Mouse (Mus musculus) E14TG2a.4 (cell line): ENCODE measurements at regions not wholly inside any gene's neighbourhood (a gene's known extent, or its start where the extent isn't known, plus 50 kb on each side); places are given as distances from the start of the nearest gene placed in this dataset.

ENCODE experiments used
- H3K27me3 ChIP-seq: 2 replicates; pipeline ENCODE4 v1.6.1; 2014; ENCODE audit warnings: low read length, control low read depth; ENCODE audit not compliant: insufficient read depth
- H3K36me3 ChIP-seq: 2 replicates; pipeline ENCODE4 v1.6.1; 2014; ENCODE audit warnings: low read length, control low read depth; ENCODE audit not compliant: insufficient read depth
- H3K4me1 ChIP-seq: replicated peaks from 2 replicates; pipeline ENCODE4 v1.6.1; 2014; ENCODE audit warnings: low read depth, low read length, control low read depth
- H3K4me3 ChIP-seq: replicated peaks from 2 replicates; pipeline ENCODE4 v1.5.1; 2014; ENCODE audit warnings: mild to moderate bottlenecking, low read length
- H3K9me3 ChIP-seq: 2 replicates; pipeline ENCODE4 v1.6.1; 2014; ENCODE audit warnings: low read length, control low read depth
- CTCF ChIP-seq: conservative IDR thresholded peaks from 2 replicates; pipeline ENCODE4 v1.5.1; 2014; ENCODE audit warnings: low read length
- NANOG ChIP-seq: IDR thresholded peaks from 2 replicates; pipeline ENCODE4 v1.6.1; 2014; ENCODE audit warnings: borderline replicate concordance, low read length, mixed read lengths
- POU5F1 ChIP-seq: IDR thresholded peaks from 2 replicates; pipeline ENCODE4 v1.6.1; 2014; ENCODE audit warnings: low read length, borderline replicate concordance

GRCm38 (mm10) chr2:116444163-116444562 lies 378.5 kb upstream of the Meis2 start:
- H3K4me3 ChIP-seq: no peak overlapping the region
- no peak for TF ChIP-seq NANOG
- TF ChIP-seq POU5F1: no peak
- no peak for TF ChIP-seq CTCF

DNA sequence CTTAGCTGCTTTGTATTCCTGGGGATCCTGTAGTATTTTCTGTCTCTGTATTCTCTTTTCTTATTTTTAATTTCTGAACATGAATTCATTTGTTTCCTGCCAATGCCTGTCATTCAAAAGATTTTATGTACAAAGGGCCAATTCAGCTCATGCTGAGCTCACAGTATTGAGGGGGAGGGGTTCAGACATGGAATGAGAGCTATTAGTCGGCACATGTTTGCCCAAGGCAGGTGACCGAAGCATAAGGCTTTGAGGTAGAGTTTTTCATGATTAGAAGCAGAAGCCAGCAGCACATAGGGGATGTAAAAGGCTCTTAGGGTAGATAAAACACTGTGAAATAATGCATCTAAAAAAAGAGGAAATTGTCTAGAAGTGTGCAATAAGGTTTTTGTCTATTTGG lies 374.6 kb upstream of the Meis2 start:
- Histone ChIP-seq H3K4me3 (no peak overlapping the region), H3K36me3 (no peaks in the 10 kb centered on the region), H3K4me1 (no peaks in the 10 kb centered on the region), H3K9me3 (no peaks in the 10 kb centered on the region), H3K27me3 (no peaks in the 10 kb centered on the region)
- TF ChIP-seq POU5F1 (no peak), NANOG (no peak), CTCF (no peak)

More at GRCm38 (mm10) chr2:116444163-116444562, 378.5 kb upstream of the Meis2 start:
- Histone ChIP-seq H3K27me3 (no peaks in the 10 kb centered on the region), H3K9me3 (no peaks in the 10 kb centered on the region), H3K36me3 (no peaks in the 10 kb centered on the region), H3K4me1 (no peaks in the 10 kb centered on the region)

DNA sequence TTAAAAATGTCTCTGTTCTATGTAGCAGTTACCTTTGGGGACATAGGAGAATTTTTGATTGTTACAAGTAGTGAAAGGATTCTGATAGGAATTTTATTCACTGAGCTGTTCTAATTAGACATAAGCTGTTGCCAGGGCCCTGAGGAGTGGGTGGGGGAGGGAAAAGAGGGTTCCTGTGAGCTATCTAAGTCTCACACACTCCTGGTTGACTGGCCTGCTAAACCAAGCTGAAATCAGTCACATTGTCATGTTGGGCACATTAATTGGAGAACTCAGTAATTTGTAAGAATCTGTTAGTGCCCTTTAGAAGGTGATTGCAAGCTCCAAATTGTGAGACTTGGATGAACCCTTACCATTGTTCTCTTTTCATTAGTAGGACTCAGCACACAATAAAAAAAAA lies 367.8 kb upstream of the Meis2 start:
- no peak for TF ChIP-seq NANOG
- no peaks in the 10 kb centered on the region; the same call in 1 of the 2 replicates for H3K9me3 ChIP-seq

DNA sequence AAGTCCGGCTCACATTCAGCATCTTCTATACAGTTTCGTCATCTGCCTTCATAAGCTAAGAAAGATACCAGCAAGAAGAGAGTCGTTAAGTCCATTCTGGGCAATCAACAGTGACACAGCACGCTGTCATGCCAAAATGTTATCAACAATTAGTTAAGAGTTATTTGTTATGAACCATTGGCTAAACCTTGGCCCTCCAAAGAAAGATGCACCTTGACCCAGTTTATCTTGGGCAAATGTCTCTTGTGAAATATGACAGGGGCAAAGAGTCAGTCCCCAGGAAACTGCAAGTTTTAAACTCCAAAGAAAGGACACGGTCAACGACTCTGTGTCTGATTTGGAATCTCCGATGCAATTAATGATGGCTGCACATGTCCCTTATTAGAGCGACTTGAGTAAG lies 358.5 kb upstream of the Meis2 start:
- no peak overlapping the region for H3K4me3 ChIP-seq
- no peak for TF ChIP-seq NANOG
- no peak for TF ChIP-seq CTCF
- no peak for TF ChIP-seq POU5F1
- no peaks in the 10 kb centered on the region for H3K9me3 ChIP-seq
- no peaks in the 10 kb centered on the region for H3K27me3 ChIP-seq
- H3K4me1 ChIP-seq: no peaks in the 10 kb centered on the region
- H3K36me3 ChIP-seq: no peaks in the 10 kb centered on the region

More for the DNA sequence above, 367.8 kb upstream of the Meis2 start:
- H3K36me3 ChIP-seq: no peaks in the 10 kb centered on the region
- H3K4me1 ChIP-seq: no peaks in the 10 kb centered on the region
- no peak overlapping the region for H3K4me3 ChIP-seq
- no peaks in the 10 kb centered on the region for H3K27me3 ChIP-seq

DNA sequence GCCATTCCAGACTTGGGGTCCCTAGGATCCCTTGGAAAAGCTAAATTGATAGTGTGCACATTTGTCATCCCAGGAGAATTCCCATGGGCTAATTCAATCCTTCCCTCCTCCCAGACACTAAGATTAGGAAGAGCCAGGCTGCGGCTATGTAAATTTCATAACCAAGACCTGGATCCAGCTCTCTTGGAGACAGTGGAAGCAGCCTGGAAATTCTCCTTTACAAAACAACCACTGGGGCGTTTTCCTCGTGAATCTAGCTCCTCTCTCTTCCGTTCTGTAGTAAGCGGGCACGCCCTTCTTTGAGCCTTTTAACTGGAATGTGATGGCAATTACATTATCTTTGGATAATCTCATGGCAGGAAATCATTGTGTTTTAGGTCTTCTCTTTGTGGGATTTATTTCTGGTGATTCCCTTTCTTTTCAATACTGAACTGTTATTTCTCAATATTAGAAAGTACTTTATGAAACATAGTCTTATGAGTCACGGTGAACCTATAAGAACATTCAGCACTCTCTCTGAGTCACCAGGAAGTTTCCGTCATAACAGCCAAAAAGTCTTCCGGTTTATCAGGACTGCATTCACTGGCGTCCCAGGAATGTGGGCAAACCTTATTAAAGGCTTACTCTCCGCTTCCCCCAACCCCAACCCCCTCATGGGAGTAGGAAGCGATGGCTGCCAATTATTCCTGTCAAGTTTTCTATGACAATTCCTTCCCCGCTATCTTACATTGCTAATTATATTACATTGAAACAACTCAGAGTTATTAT lies 352.0 kb upstream of the Meis2 start:
- no peaks in the 10 kb centered on the region for H3K27me3 ChIP-seq
- H3K4me1 ChIP-seq: no peaks in the 10 kb centered on the region
- no peak overlapping the region for H3K4me3 ChIP-seq
- H3K9me3 ChIP-seq: no peaks in the 10 kb centered on the region
- TF ChIP-seq NANOG (no peak), CTCF (no peak), POU5F1 (no peak)
- no peaks in the 10 kb centered on the region for H3K36me3 ChIP-seq

DNA sequence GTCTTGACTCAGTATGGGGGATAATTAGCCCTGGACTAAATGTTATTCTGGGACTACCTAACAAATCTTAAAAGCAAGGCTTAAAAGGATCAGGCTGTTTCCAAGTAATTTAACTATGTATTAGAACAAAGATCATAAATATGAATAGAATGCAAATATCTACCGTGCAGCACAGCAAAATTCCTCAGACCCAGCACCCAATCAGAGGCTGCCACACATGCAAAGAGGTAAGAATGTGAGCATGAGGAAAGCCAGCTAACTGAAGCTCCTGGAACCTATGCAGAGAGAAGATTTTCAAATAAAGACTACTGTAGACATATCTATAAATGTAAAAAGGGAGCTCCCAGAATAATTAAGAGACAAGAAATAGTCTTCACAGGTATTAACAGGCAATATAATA lies 350.1 kb upstream of the Meis2 start:
- no peaks in the 10 kb centered on the region for H3K27me3 ChIP-seq

DNA sequence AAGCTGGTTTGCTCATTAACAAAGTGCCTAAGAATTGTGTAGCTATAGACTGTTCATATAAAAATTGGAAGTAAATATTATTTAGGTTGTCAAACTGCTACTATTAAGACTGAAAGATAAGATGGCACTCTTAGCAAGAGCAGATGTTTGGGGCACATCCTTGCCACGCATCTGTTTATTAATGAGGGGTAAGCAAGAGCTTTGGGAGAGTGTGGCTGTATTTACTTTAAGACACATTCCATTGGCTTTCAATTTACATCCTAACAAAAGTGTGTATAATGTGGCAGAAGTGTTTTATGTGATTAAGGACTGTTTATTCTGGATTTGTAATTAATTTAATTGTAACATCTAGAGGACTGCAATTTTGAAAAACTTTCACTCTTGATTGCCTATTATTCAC lies 336.5 kb upstream of the Meis2 start:
- TF ChIP-seq POU5F1 (no peak), NANOG (no peak), CTCF (no peak)
- Histone ChIP-seq H3K27me3 (peaks cover 7% of the 10 kb centered on the region; the same call in 1 of the 2 replicates), H3K9me3 (no peaks in the 10 kb centered on the region), H3K4me1 (peaks cover 12% of the 10 kb centered on the region), H3K36me3 (no peaks in the 10 kb centered on the region), H3K4me3 (no peak overlapping the region)

More for the DNA sequence above, 350.1 kb upstream of the Meis2 start:
- no peaks in the 10 kb centered on the region for H3K9me3 ChIP-seq
- TF ChIP-seq NANOG (no peak), POU5F1 (no peak), CTCF (no peak)
- H3K36me3 ChIP-seq: no peaks in the 10 kb centered on the region
- no peak overlapping the region for H3K4me3 ChIP-seq
- no peaks in the 10 kb centered on the region for H3K4me1 ChIP-seq

GRCm38 (mm10) chr2:116399966-116400365 lies 334.3 kb upstream of the Meis2 start:
- H3K36me3 ChIP-seq: no peaks in the 10 kb centered on the region
- H3K9me3 ChIP-seq: no peaks in the 10 kb centered on the region
- H3K27me3 ChIP-seq: peaks cover 7% of the 10 kb centered on the region; the same call in 1 of the 2 replicates
- no peak overlapping the region for H3K4me3 ChIP-seq
- H3K4me1 ChIP-seq: peaks cover 12% of the 10 kb centered on the region
- peak; percentile 85 for TF ChIP-seq NANOG
- no peak for TF ChIP-seq POU5F1

DNA sequence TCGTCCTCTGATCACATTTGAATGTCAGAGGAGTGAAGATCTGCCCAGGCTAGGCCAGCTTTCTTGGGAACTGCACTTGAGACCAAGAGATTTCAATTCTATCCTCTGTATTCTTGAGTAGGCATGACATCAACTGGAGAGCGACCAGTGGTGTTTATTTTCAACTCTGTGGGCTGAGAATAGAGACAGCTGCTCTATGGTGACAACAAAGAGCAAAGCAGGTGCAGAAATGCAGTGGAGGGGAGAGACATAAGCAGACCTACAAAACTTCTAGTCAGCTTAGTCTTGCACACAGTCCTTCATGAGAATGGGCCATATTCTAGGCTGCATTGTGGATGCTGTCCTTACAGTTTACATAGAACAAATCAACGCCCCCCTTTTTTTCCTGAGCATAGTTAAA lies 303.2 kb upstream of the Meis2 start:
- TF ChIP-seq NANOG: no peak
- TF ChIP-seq POU5F1: no peak
- TF ChIP-seq CTCF: no peak
- H3K27me3 ChIP-seq: no peaks in the 10 kb centered on the region
- H3K9me3 ChIP-seq: no peaks in the 10 kb centered on the region

More for the DNA sequence above, 303.2 kb upstream of the Meis2 start:
- H3K4me3 ChIP-seq: no peak overlapping the region
- H3K36me3 ChIP-seq: no peaks in the 10 kb centered on the region
- no peaks in the 10 kb centered on the region for H3K4me1 ChIP-seq
